Mouse (Mus musculus) right cerebral cortex, postnatal 10 days (tissue): ENCODE measurements around the gene Sertm1.

Experiments used
- DNase-seq, 2 experiments: peaks; one replicate each; pipeline ENCODE4 v3.0.0; 2021; ENCODE audit warnings: low spot score in 2 of 2

The Sertm1 gene

GRCm38 (mm10) chr3:54915643-54916071 is at the start of gene Sertm1:
Sertm1 (minus strand) TSS chr3:54915887.
- peak; percentile 81 to 82 for DNase-seq

- no peak for DNase-seq
Observed at GRCm38 (mm10) chr3:54964948-54965506, 49.3 kb upstream of the Sertm1 start.

GRCm38 (mm10) chr3:54943067-54943810 is 27.6 kb upstream of the Sertm1 start:
- DNase-seq, result no peak

- DNase-seq, result no peak
Observed at GRCm38 (mm10) chr3:54934535-54934934, 18.8 kb upstream of the Sertm1 start.

GRCm38 (mm10) chr3:54932599-54932998 is 16.9 kb upstream of the Sertm1 start:
- no peak for DNase-seq

- DNase-seq, result no peak
Observed at GRCm38 (mm10) chr3:54920425-54920824, 4.7 kb upstream of the Sertm1 start.

- DNase-seq, result no peak
Observed at GRCm38 (mm10) chr3:54914845-54915642, 643 bp downstream of the Sertm1 start.

- DNase-seq, result no peak
Observed at GRCm38 (mm10) chr3:54908878-54909277, 6.8 kb downstream of the Sertm1 start.

- no peak for DNase-seq
Observed at GRCm38 (mm10) chr3:54897974-54898373, 17.7 kb downstream of the Sertm1 start.

- DNase-seq, result no peak
Observed at GRCm38 (mm10) chr3:54894891-54895290, 20.8 kb downstream of the Sertm1 start.

GRCm38 (mm10) chr3:54892218-54892617 is 23.5 kb downstream of the Sertm1 start:
- DNase-seq, result no peak

GRCm38 (mm10) chr3:54886501-54886900 is 29.2 kb downstream of the Sertm1 start:
- no peak for DNase-seq
